Mouse (Mus musculus) ES-Bruce4 (cell line): ENCODE measurements around the gene A830005F24Rik.

ENCODE experiments used
- CTCF ChIP-seq: IDR thresholded peaks from one replicate; pipeline ENCODE4 v1.8.1; 2011; ENCODE audit warnings: low read depth, low read length
- EP300 ChIP-seq: IDR thresholded peaks from 2 replicates; pipeline ENCODE4 v1.6.1; 2011; ENCODE audit warnings: low read depth, low read length; ENCODE audit not compliant: insufficient read depth
- POLR2A ChIP-seq: IDR thresholded peaks from one replicate; pipeline ENCODE4 v1.8.1; 2011; ENCODE audit warnings: low read length; ENCODE audit not compliant: insufficient read depth

DNA sequence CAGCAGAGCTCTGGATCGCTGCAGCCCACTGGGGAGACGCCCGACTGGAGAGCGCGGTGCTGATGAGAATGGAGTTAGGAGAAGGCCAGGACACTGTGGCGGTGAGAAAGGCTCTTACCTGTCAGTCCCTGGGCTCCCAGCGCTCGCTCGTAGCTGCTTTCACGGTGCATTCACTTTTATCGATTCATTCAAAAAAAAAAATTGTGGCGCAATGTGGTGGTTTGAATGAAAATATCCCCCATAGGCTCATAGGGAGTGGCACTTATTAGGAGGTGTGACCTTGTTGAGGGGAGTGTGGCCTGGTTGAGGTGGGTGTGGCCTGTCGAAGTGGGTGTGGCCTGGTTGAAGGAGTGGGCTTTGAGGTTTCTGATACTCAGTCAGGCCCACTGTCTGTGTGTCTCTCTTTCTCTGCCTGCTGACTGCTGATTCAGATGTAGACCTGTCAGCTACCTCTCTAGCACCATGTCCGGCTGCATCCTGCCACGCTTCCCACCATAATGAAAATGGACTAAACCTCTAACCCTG lies 44.7 kb upstream of the A830005F24Rik start:
- TF ChIP-seq CTCF (no peak), EP300 (no peak), POLR2A (no peak)
